Mouse (Mus musculus): Measurements from ENCODE around the gene Erg. TPM values are rescaled to one million over a fixed set of nuclear protein-coding genes. Genes with fewer than 3 reads are reported as not detected.

The Erg gene
- polyA plus RNA-seq, 1 experiment from 2014 or later = 1.8 TPM

DNA sequence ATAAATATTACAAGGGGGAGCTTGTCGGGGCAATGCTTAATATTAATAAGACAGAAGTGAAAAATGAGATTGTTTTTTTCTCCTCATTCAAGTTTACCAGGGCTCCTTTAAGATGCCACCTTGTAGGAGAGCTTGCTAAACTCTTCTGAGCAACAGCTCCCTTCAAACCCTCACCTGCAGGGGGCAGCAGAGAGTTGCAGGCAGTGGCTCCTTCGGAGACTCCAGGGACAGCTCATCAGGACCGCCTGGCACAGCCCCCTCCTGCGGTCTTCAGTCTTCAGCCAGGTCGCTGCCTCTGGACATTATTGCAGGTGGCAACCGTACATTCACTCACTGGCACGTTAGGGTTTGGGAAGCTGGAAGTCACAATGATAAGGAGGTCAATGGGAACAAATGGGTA is 18.9 kb upstream of the Erg start:
- no peak overlapping the region for H3K4me3 ChIP-seq (replicated peaks)
- no peak overlapping the region for H3K4me2 ChIP-seq
- no peak for ATAC-seq (ENCODE audit: insufficient read depth)
- H3K27me3 ChIP-seq = no peaks in the 10 kb centered on the region
- H3K4me1 ChIP-seq (replicated peaks) = no peaks in the 10 kb centered on the region
- no peaks in the 10 kb centered on the region for H3K9me3 ChIP-seq (replicated peaks)
- H3K27ac ChIP-seq (replicated peaks) = no peak overlapping the region
- H3K9ac ChIP-seq = no peak overlapping the region
- WGBS (ENCODE audit: insufficient replicate concordance) = 14% methylated on average over 7 of the region's 7 CpGs
- no peaks in the 10 kb centered on the region for H3K36me3 ChIP-seq (replicated peaks)

DNA sequence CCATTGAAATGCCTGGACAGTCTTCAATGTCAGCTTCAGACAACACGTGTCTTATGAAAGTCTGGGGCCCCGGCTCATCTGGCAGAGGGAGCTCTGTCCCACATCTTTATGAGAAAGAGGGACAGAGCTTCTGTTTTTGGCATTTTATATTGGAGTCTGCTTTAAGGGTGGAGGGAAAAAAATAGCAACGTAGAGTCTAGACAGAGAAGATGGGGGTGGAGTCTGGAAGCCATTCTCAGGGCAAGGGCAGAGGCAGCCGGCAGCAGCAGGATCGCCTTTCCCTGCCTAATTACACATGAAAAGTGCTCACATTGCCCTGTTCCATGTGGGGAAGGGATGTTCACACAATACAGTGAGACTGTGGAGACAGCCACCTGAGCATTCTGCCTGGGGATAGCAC is 16.1 kb upstream of the Erg start:
- ATAC-seq (ENCODE audit: insufficient read depth) = no peak
- no peaks in the 10 kb centered on the region for H3K36me3 ChIP-seq (replicated peaks)
- H3K27me3 ChIP-seq = no peaks in the 10 kb centered on the region
- H3K9ac ChIP-seq = no peak overlapping the region
- no peak overlapping the region for H3K4me2 ChIP-seq
- no peak overlapping the region for H3K27ac ChIP-seq (replicated peaks)
- H3K4me3 ChIP-seq (replicated peaks) = no peak overlapping the region
- no peaks in the 10 kb centered on the region for H3K4me1 ChIP-seq (replicated peaks)
- 62% methylated on average over 5 of the region's 5 CpGs for WGBS (ENCODE audit: insufficient replicate concordance)
- no peaks in the 10 kb centered on the region for H3K9me3 ChIP-seq (replicated peaks)

GRCm38 (mm10) chr16:95601807-95602206 is 15.4 kb upstream of the Erg start:
- H3K9me3 ChIP-seq (replicated peaks) = no peaks in the 10 kb centered on the region
- no peaks in the 10 kb centered on the region for H3K27me3 ChIP-seq
- no peak overlapping the region for H3K9ac ChIP-seq
- H3K27ac ChIP-seq (replicated peaks) = no peak overlapping the region
- H3K4me1 ChIP-seq (replicated peaks) = no peaks in the 10 kb centered on the region
- no peak overlapping the region for H3K4me3 ChIP-seq (replicated peaks)
- H3K4me2 ChIP-seq = no peak overlapping the region
- WGBS (ENCODE audit: insufficient replicate concordance) = 51% methylated on average over 4 of the region's 4 CpGs
- no peak for ATAC-seq (ENCODE audit: insufficient read depth)
- H3K36me3 ChIP-seq (replicated peaks) = no peaks in the 10 kb centered on the region

DNA sequence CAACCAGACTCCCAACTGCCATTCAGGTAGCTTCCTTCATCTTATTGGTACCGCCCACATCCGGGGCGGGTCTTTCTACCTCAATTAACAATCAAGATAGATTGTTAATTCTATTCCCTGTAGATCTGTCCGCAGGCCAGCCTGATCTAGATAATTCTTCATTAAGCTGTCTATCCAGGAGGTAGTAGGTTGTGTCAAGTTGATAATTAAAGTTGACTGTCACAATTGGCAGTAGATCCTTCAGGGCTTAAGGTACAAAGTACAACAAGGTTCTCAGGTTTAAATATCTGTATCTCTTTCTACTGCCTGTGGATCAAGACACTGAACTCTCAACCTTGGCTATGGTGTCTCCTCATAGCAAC is 14.8 kb upstream of the Erg start:
- H3K4me1 ChIP-seq (replicated peaks) = no peaks in the 10 kb centered on the region
- no peak overlapping the region for H3K4me2 ChIP-seq
- no peaks in the 10 kb centered on the region for H3K36me3 ChIP-seq (replicated peaks)
- no peak for ATAC-seq (ENCODE audit: insufficient read depth)
- no peak overlapping the region for H3K4me3 ChIP-seq (replicated peaks)
- WGBS (ENCODE audit: insufficient replicate concordance) = 67% methylated on average over 4 of the region's 4 CpGs
- H3K9me3 ChIP-seq (replicated peaks) = no peaks in the 10 kb centered on the region
- no peak overlapping the region for H3K27ac ChIP-seq (replicated peaks)
- no peaks in the 10 kb centered on the region for H3K27me3 ChIP-seq
- no peak overlapping the region for H3K9ac ChIP-seq

- H3K4me1 ChIP-seq (replicated peaks) = no peaks in the 10 kb centered on the region
- H3K4me2 ChIP-seq = no peak overlapping the region
- no peak overlapping the region for H3K27ac ChIP-seq (replicated peaks)
- no peak overlapping the region for H3K9ac ChIP-seq
- no peak overlapping the region for H3K4me3 ChIP-seq (replicated peaks)
- no peak for ATAC-seq (ENCODE audit: insufficient read depth)
- no peaks in the 10 kb centered on the region for H3K36me3 ChIP-seq (replicated peaks)
- H3K27me3 ChIP-seq = no peaks in the 10 kb centered on the region
- WGBS (ENCODE audit: insufficient replicate concordance) = 60% methylated on average over 19 of the region's 19 CpGs
- no peaks in the 10 kb centered on the region for H3K9me3 ChIP-seq (replicated peaks)
Observed at GRCm38 (mm10) chr16:95600572-95601218, 14.3 kb upstream of the Erg start.

GRCm38 (mm10) chr16:95598930-95599329 is 12.5 kb upstream of the Erg start:
- Histone ChIP-seq H3K4me3 (replicated peaks) (no peak overlapping the region), H3K27ac (replicated peaks) (no peak overlapping the region), H3K27me3 (no peaks in the 10 kb centered on the region), H3K36me3 (replicated peaks) (no peaks in the 10 kb centered on the region), H3K9me3 (replicated peaks) (no peaks in the 10 kb centered on the region), H3K4me2 (no peak overlapping the region), H3K9ac (no peak overlapping the region), H3K4me1 (replicated peaks) (no peaks in the 10 kb centered on the region)
- ATAC-seq (ENCODE audit: insufficient read depth) = no peak
- WGBS (ENCODE audit: insufficient replicate concordance) = 80% methylated on average over 4 of the region's 4 CpGs

DNA sequence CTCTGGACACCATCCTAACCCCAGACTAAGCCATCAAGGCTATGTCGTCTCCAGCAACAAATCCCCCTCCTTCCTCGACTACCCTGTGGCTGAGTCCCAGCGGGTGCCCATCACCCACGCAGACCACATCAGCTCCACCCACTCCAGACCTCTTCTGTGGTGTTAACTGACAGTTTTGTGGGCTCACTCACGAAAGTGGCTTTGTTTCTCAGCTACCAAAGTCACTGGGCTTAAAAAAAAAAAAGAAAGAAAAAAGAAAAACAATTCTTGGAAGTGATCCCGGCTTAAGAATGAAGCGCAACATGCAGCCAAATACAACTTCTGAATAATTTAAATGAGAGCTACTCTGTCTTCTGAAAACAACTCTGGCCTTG is 11.2 kb upstream of the Erg start:
- WGBS (ENCODE audit: insufficient replicate concordance) = 47% methylated on average over 7 of the region's 7 CpGs
- H3K4me3 ChIP-seq (replicated peaks) = no peak overlapping the region
- ATAC-seq (ENCODE audit: insufficient read depth) = no peak

GRCm38 (mm10) chr16:95596884-95597577 is 10.6 kb upstream of the Erg start:
- Histone ChIP-seq H3K4me2 (no peak overlapping the region), H3K27me3 (no peaks in the 10 kb centered on the region), H3K9ac (no peak overlapping the region), H3K36me3 (replicated peaks) (no peaks in the 10 kb centered on the region), H3K9me3 (replicated peaks) (no peaks in the 10 kb centered on the region), H3K4me3 (replicated peaks) (no peak overlapping the region), H3K4me1 (replicated peaks) (no peaks in the 10 kb centered on the region), H3K27ac (replicated peaks) (no peak overlapping the region)
- no peak for ATAC-seq (ENCODE audit: insufficient read depth)
- WGBS (ENCODE audit: insufficient replicate concordance) = 77% methylated on average over 11 of the region's 11 CpGs

More for the DNA sequence above, 11.2 kb upstream of the Erg start:
- no peak overlapping the region for H3K27ac ChIP-seq (replicated peaks)
- H3K4me2 ChIP-seq = no peak overlapping the region
- no peaks in the 10 kb centered on the region for H3K27me3 ChIP-seq
- no peaks in the 10 kb centered on the region for H3K4me1 ChIP-seq (replicated peaks)
- no peaks in the 10 kb centered on the region for H3K9me3 ChIP-seq (replicated peaks)
- no peaks in the 10 kb centered on the region for H3K36me3 ChIP-seq (replicated peaks)
- no peak overlapping the region for H3K9ac ChIP-seq

GRCm38 (mm10) chr16:95588849-95589248 is 2.5 kb upstream of the Erg start:
- H3K4me2 ChIP-seq = no peak overlapping the region
- ATAC-seq (ENCODE audit: insufficient read depth) = no peak
- H3K27ac ChIP-seq (replicated peaks) = no peak overlapping the region
- 52% methylated on average over 5 of the region's 5 CpGs for WGBS (ENCODE audit: insufficient replicate concordance)
- peaks cover 50% of the 10 kb centered on the region for H3K27me3 ChIP-seq
- no peaks in the 10 kb centered on the region for H3K36me3 ChIP-seq (replicated peaks)
- H3K4me1 ChIP-seq (replicated peaks) = peaks cover 4% of the 10 kb centered on the region; the same call in 1 of the 2 replicates
- H3K9me3 ChIP-seq (replicated peaks) = no peaks in the 10 kb centered on the region
- H3K9ac ChIP-seq = no peak overlapping the region
- H3K4me3 ChIP-seq (replicated peaks) = no peak overlapping the region

GRCm38 (mm10) chr16:95586726-95587125 is 333 bp upstream of the Erg start:
- ATAC-seq (ENCODE audit: insufficient read depth) = no peak
- Histone ChIP-seq H3K4me2 (no peak overlapping the region), H3K9me3 (replicated peaks) (no peaks in the 10 kb centered on the region), H3K4me3 (replicated peaks) (no peak overlapping the region), H3K27me3 (peaks cover 58% of the 10 kb centered on the region), H3K27ac (replicated peaks) (no peak overlapping the region), H3K4me1 (replicated peaks) (peaks cover 4% of the 10 kb centered on the region; the same call in 1 of the 2 replicates), H3K9ac (no peak overlapping the region), H3K36me3 (replicated peaks) (no peaks in the 10 kb centered on the region)
- WGBS (ENCODE audit: insufficient replicate concordance) = 50% methylated on average over 7 of the region's 7 CpGs

DNA sequence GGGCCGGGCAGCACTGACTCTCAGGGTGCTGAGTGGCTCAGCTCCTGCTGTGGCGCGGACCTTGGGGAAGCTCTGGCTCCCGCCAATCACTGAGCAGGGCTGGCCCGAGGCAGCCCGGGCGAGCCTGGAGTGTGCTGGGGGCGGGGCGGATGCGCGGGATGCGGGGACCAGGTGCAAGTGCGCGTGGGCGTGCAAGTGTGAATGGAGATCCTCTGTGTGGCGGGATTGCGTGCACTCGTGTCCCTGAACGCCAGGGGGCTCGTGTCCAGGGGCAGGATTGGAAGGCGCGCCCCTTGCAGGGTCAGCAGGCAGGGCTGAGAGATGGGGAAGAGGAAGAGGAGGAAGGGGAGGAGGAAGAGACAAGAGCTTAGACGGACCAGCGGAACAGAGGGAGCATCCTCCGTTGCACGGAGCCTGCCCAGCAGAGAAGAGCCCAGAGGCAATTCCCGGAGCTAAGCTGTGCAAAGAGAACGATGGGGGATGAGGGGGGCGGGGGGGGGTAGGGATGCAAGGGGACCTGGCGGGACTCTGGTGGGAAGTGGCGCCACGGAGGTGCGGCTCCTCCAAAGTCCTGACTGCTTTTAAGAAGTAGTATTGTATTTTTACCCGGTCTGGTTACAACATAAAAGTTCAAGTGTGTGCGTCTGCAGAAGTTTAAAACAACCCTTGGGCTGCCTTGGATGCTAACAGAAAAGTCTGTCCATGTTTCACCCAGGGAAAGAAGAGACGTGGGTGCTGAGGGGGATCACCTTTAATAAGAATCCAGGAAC is 667 bp downstream of the Erg start:
- 2% methylated on average over 36 of the region's 36 CpGs for WGBS (ENCODE audit: insufficient replicate concordance)
- Histone ChIP-seq H3K4me1 (replicated peaks) (peaks cover 4% of the 10 kb centered on the region; the same call in 1 of the 2 replicates), H3K36me3 (replicated peaks) (no peaks in the 10 kb centered on the region), H3K9ac (no peak overlapping the region), H3K27ac (replicated peaks) (no peak overlapping the region), H3K27me3 (peaks cover 63% of the 10 kb centered on the region), H3K9me3 (replicated peaks) (no peaks in the 10 kb centered on the region), H3K4me2 (peak overlapping the region; percentile 37), H3K4me3 (replicated peaks) (peak overlapping the region; percentile 17)
- 0 out of 2 replicates have a peak, but pooled peaks have one; percentile 37 for ATAC-seq (ENCODE audit: insufficient read depth)
